Mouse (Mus musculus) heart, adult 2 months (tissue): ENCODE data around the gene Rras.

Experiments
- CTCF ChIP-seq: fragments of 200-600 bp; IDR thresholded peaks from 2 replicates; pipeline ENCODE4 v1.8.1; 2022; ENCODE audit warnings: antibody characterized with exemption, mild to moderate bottlenecking, moderate library complexity
- EP300 ChIP-seq: fragments of 200-500 bp; IDR thresholded peaks from 2 replicates; pipeline ENCODE4 v1.6.1; 2011; ENCODE audit warnings: low read depth, low read length, control low read depth; ENCODE audit not compliant: insufficient read depth

DNA sequence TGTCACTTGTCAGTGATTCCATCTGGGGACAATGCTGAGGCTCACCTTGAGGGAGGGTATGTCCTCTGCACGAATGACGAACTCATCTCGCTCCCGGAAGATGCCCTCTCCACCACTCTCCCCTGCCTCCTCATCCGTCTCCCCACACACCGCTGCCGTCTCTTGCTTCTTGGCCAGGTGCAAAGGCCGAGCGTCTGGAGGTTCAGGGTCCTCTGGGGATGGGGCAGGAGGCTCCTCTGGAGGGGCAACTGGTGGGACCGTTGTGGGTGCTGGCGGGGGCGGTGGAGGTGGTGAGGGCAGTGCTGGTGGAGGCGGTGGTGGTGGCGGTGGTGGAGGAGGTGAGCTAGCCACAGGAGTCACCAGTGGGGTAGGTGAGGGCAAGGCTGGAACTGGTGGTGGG, 25.5 kb downstream of the Rras start:
- TF ChIP-seq CTCF, result no peak
- no peak for TF ChIP-seq EP300
